Mouse (Mus musculus): ENCODE results near the gene Nmt2.

DNA sequence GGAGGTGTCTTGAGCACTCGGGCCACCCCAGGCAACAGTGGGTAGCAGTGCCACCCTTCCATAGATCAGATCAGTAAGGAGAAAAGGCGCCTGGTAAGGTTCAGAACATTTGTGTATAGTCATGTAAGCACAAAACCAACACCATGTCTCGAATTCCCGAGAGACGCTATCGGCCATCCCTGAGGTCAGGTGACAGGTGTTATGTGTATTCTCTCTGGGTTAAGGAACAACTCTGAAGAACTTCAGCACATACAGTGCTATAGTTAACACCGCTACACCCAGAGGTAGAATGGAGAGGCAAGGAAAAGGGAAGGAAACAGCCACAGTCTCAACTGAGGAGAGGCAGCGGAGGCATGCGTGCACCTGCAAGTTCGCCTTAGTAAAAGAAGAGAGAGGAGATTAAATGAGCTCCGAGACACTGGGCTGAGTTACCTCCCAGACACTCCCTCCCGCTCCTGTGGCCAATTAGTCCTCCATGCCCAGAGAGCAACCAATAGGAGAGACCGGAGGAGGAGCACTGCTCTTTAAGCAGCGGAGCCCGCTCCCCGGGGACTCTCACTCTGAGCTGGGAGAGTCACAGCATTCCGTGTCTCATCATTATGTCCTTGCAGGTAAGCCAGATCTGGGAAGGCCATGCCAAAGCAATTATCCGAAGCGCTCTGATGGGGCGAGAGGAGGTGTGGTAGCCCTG lies 51.7 kb downstream of the Nmt2 start, which contains the start of gene Acbd7:
- TF ChIP-seq POLR2A (IDR thresholded peaks at IDR 0.05; ENCODE audit: borderline replicate concordance, extremely low read depth, insufficient read depth, insufficient read length, poor library complexity, severe bottlenecking) (no peak), CTCF (IDR thresholded peaks at IDR 0.05; ENCODE audit: borderline replicate concordance, extremely low read depth, insufficient read depth, insufficient read length) (no peak)
